Mouse (Mus musculus): ENCODE results near the gene Macrod2. TPM values are rescaled to one million over a fixed set of nuclear protein-coding genes. Genes with fewer than 3 reads are reported as not detected.

Macrod2 gene
- total RNA-seq, 2 experiments from 2014 or later, result 99.1 to 108 TPM

GRCm38 (mm10) chr2:142349805-142350204, 1954.7 kb downstream of the Macrod2 start:
- no peak for DNase-seq
- intact Hi-C loops (cut with DNase I), result no loop called here

DNA sequence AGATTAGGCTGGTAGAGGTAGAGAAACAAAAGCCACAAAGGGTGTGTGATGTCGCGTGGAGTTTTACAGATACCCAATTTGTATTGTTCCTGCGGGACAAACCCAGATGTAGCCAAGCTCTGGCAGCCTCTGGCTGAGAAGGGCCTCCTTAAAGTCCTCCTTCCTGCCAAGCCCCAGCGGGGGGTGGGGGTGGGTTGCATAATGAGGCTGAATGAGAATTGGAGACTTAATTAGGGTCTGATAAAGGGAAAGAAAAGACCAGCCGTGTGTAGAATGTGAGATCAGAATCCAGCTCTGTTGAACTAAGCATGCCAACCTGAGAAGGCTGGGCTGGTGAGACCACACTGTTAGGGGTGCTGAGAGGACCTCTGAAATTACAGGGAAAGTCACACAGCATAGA, 1967.8 kb downstream of the Macrod2 start:
- DNase-seq, result peak; percentile 81
- intact Hi-C loops (cut with DNase I), result no loop called here

DNA sequence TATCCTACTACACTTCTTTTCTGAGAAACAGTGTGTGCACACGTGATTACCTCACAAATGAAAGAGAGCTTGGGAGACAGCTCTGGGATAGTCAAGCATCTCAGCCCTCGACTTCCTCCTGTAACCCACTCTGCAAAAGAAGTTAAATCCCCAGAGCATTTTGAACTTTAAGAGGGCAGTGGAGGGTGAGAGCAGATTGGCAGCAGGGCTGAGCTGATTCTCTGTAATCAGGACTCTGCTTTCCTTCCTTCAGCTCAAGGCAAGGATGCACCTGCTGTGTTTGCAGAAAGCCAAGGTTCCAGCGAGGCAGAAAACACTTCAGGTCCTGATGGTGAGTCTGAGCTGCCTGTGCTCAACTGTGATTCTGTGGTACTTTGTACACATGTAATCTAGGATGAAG, 1978.9 kb downstream of the Macrod2 start:
- peak; percentile 46 for DNase-seq
- intact Hi-C loops (cut with DNase I), result no loop called here

DNA sequence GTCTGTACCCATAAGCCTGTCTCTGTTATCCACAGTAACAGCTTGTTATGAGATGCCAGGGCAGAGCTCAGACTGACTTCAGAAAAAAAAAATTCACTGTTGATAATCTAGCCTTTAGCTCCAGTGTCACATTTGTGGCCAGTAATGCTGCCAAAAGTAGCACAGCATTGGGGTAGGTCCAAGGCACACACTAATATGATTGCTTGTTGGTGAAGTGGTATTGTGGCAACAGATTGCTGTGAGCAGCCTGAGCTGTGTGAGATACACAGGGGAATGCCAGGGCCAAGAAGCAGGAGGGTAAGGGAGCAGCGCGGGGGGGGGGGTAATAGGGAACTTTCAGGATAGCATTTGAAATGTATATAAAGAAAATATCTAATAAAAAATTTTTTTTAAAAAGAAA, 1985.5 kb downstream of the Macrod2 start:
- intact Hi-C loops (cut with DNase I), result no loop called here
- peak; percentile 52 for DNase-seq

GRCm38 (mm10) chr2:142381081-142381579, 1986.0 kb downstream of the Macrod2 start:
- no peak for DNase-seq
- intact Hi-C loops (cut with DNase I), result no loop called here

- intact Hi-C loops (cut with DNase I), result no loop called here
- DNase-seq, result no peak
Observed at GRCm38 (mm10) chr2:142393546-142393945, 1998.4 kb downstream of the Macrod2 start.

GRCm38 (mm10) chr2:142399490-142399889, 2004.4 kb downstream of the Macrod2 start:
- intact Hi-C loops (cut with DNase I), result no loop called here
- no peak for DNase-seq

GRCm38 (mm10) chr2:142400781-142401180, 2005.7 kb downstream of the Macrod2 start:
- intact Hi-C loops (cut with DNase I), result no loop called here
- DNase-seq, result no peak

DNA sequence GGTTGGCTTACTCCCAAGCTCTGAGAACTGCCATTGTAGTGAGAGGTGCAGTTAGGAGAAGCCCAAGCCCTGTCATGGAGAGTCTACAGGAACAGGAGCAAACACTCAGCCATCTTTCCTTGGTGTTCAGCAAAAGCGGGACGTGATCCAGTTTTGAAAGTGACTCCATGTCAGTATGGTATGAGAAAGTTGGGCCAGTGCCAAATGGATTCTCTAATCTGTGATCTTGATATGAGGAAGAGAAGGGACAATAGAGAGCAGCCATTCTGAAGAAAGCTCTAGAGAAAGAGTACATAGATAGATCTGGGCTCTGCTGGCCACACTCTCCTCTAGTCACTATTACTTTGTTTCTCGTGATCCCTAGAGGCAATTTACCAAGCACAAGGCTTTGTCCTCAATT, 2006.2 kb downstream of the Macrod2 start:
- DNase-seq, result peak; percentile 22
- intact Hi-C loops (cut with DNase I), result no loop called here

- no peak for DNase-seq
- intact Hi-C loops (cut with DNase I), result no loop called here
Observed at GRCm38 (mm10) chr2:142403394-142403793, 2008.3 kb downstream of the Macrod2 start.

GRCm38 (mm10) chr2:142404321-142404720, 2009.2 kb downstream of the Macrod2 start:
- peak; percentile 75 for DNase-seq
- intact Hi-C loops (cut with DNase I), result no loop called here

DNA sequence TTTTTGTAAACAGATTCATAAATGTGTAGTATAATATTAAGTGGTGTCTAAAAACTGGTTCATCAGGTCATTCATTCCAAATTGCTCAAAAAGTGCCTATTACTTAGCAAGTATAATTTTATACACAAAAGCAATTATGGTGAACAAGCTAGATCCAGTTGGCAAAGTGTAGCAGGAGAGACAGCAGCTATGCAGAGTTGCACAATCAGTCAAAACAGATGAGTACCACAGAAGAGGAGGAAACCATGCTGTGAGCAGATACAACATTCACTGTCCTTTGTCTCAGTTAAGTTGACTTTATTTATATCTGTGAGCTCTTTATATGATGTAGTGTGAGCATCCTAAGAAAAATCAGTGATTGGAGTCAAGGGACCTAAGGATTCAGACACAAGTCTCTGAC, 2012.2 kb downstream of the Macrod2 start:
- no peak for DNase-seq
- intact Hi-C loops (cut with DNase I), result no loop called here

GRCm38 (mm10) chr2:142410124-142410523, 2015.0 kb downstream of the Macrod2 start:
- intact Hi-C loops (cut with DNase I), result no loop called here
- DNase-seq, result no peak

GRCm38 (mm10) chr2:142433126-142433525, 2038.0 kb downstream of the Macrod2 start:
- no peak for DNase-seq
- intact Hi-C loops (cut with DNase I), result no loop called here

DNA sequence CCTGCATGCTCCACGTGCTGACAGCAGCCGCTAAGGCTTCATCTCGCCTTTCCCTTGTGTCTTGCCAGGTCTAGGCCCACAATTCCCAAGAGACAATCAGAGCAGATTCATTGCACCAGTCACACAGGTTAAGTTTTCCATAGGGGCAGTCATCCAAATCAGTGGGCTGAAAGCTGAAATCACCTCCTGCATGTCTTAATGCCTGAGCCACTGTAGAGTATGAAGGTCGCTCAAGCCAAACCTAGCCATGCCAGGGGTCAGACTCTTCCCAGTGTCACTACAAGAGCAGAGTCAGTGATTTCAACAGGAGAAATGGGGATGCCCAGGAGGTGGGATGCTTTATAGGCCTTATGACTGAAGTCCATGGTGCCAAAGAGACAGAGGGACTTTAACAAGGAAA, 2039.6 kb downstream of the Macrod2 start:
- DNase-seq, result no peak
- intact Hi-C loops (cut with DNase I), result no loop called here

DNA sequence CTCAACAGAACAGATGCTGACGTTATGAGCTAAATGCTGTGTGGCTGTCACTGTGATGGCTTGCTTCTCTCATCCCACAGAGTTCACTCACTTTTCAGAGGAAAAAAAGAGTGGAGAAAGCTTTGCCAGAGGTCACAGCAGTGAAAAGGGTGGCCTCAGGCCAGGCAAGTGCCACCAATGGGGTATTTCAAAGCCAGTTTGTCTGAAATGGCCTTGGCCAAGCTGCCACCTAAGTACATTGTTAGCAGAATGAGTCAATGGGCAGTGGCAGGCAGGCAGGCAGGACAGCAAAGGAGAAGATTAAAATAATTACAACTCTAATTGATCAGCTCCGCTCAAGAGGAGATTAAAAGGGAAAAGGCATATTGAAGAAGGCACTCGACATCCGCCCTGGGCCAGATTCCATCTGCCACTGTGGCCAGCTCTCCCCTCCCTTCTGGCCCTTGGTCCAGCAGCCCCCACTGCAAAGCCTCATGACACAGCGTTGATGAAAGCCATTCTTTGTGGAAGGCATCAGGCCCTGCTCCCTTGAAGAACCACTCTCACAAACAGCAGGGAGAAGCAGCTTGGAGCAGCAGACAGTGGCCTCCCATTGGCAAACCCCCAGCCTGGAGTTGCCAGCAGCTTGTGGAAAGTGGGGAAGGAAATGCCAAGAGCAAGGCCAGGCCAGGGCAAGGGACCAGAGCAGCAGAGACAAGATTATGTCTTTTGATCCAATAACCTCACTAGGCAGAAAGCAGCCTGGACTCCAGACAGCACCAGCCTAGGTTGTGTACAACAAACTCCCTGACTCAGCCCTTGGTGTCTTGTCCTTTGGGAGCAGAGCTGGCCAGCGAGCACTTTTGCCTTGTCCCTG, 2042.7 kb downstream of the Macrod2 start:
- intact Hi-C loops (cut with DNase I), result no loop called here
- DNase-seq, result peak; percentile 97

Other genes with a start within 250 kb of the Macrod2 start
- not detected for gene Gm17374, start 243.3 kb upstream of the Macrod2 start, total RNA-seq (2021)
- gene Esf1, start 224.7 kb upstream of the Macrod2 start, total RNA-seq (2021), result 10 to 100 TPM; 18.7 to 19.3 TPM
- gene Ndufaf5, start 224.7 kb upstream of the Macrod2 start, total RNA-seq (2021), result 10 to 100 TPM; 50.1 to 55.1 TPM
- gene Sel1l2, start 5.6 kb upstream of the Macrod2 start, total RNA-seq (2021), result not detected

All from left cerebral cortex, postnatal 4 days (tissue).